Mouse (Mus musculus): ENCODE data around the gene Armh1.

Gene Armh1

DNA sequence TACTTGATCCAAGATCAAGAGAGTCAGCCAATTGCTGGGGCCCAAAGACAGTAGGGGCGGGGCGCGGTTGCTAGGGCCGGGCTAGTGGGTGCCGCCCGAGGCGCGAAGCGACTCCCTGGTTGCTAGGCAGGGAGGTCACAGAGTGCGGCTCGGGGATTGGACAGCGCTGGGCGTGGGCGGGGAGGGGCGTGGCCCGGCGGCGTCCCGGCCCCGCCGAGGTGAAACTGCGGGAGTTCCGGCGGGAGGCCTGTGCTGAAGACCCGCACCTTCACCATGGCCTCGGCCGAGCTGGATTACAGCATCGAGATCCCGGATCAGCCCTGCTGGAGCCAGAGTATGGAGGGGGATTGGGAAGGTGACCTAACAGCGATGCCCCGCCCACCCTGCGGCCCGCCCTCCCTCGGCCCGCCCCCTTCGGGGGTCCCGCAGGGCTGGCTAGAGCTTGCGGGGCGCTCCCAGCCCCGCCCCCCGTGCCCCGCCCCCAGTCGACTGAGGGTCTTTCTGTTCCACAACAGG lies at the start of gene Armh1, which contains the start of gene Tmem53:
Armh1 (minus strand) TSS at position 325 of the 516 bp plus-strand sequence.
Tmem53 (plus strand) TSS at position 151 of the 516 bp plus-strand sequence.
- DNase-seq (ENCODE audit: low spot score) = peak; percentile 74

DNA sequence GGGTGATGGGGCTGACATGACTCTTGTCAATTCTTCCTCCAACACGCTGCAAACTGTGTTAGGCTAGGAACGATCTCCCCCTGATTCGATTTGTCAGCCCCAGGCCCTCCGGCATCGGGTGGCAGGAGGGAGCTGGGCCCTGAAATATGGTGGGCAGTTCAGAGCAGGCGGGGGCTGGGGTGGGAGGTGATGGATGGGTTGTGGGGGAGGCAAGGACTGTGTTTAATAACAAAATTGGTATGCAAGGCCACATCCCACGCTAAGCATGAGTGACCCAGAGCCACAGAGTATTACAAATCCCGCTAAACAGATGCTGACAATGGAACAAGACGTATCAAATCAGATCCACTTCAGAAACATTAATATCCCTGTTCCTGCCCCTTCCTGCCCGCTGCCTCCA lies 48.0 kb upstream of the Armh1 start:
- DNase-seq (ENCODE audit: low spot score) = no peak

DNA sequence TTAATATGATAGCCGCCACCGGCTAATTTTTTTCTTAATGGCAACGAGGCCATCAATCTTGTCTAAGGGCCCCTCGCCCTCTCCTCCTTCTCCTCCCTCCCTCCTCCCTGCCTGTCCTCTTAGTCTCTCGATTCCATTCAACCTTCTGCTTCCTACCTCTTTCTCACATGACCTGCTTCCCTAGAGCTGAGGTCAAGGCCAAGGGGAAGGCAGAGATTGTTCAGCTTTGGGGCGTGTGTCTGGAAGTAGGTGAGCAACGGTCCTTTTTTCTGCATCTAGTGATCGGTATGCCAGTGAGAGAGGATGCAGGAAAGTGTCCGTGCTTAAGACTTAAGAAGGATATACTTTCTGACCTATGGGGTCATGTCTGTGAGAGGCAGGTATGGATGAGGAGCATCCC lies 45.9 kb upstream of the Armh1 start:
- DNase-seq (ENCODE audit: low spot score) = no peak

DNA sequence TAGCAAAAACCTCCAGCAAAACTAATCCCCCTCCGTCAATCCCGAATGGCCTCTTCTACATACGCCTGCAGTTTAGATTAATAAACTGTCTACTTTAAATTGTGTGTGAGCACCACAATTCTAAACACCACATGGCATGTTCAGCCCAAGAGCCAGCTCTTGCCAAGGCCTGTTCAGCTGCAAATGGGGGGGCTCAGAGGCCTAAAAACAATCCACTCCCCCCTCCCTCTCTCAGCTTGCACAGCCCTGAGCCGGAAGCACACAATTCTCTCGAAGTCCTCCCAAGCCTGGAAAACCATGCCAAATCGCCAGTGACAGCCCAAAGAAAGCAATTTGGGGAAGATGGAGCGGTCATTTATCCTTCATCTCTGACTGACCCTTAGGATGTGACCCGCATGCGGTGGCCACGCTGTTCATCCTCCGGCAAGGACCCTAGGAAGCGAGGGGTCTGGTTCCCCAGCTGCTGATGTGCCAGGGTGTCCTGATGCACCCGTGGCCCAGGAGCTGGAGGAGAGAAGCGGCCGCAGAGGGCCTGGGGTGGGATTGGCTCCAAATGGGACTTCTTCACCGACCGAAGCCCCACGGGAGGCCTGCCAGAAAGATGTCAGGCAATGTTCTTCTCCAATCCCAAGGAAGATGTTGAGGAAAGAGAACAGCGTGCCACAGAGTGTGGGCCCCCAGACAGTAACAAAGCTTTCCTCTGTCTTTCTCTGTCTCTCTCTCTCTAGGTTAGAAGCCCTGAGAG lies 45.1 kb upstream of the Armh1 start:
- DNase-seq (ENCODE audit: low spot score) = no peak

DNA sequence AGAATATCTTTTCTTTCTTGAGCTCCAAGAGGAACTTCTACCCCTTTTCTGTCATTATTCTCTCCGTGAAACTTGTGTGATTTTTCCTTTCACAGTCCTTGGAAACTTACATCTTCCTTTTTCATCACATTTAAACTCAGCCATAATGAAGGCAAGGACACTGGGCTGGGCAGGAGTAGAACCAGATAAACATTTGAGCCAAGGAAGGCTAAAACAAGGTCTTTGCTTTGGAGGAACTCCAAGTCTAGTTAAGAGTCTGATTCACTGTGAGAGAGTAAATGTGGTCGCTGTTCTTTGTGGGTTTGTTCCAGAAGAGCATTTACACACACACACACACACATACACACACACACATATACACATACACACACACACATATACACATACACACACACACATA lies 39.8 kb upstream of the Armh1 start:
- DNase-seq (ENCODE audit: low spot score) = no peak

DNA sequence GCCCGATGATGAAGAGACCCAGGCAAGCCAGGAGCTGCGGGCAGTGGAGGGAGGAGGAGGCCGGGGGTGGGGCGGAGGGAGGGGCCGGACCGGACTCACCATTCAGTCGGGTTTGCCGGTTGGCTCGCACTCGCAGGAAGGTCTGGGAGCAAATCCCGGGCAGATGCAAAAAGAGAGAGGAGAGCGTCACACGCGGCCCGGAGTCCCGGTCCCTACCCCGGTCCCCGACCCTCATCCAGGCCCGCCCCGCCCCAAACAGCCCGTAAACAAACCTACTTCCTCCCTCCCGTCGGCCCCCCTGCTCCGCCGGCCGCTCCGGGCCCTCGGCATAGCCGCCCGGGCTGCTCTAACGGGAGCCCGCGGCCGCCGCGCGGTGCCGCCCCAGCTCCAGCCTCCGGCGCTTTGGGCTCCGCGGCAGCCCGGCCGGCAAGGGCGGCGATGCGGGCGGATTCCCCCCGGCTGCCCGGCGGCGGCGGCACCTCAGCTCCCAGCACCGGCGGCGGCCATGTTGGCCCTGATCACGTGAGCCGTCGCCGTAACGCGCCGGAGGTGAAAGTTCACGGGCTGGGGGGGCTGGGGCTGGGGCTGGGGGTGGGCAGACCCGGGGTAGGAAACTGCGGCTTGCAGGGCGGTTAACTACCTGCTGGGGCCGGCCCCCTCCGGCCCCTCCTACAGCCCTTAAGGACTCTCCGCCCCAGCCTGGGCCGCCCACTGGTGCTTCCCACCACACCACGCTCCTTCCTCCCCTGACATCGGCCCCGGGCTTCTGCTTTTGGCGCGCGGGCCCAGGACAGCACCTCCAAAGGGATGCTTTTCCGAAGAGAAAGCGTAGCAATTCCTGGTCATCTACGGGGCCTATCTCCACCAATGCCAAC lies 37.2 kb upstream of the Armh1 start:
- DNase-seq (ENCODE audit: low spot score) = peak; percentile 24

DNA sequence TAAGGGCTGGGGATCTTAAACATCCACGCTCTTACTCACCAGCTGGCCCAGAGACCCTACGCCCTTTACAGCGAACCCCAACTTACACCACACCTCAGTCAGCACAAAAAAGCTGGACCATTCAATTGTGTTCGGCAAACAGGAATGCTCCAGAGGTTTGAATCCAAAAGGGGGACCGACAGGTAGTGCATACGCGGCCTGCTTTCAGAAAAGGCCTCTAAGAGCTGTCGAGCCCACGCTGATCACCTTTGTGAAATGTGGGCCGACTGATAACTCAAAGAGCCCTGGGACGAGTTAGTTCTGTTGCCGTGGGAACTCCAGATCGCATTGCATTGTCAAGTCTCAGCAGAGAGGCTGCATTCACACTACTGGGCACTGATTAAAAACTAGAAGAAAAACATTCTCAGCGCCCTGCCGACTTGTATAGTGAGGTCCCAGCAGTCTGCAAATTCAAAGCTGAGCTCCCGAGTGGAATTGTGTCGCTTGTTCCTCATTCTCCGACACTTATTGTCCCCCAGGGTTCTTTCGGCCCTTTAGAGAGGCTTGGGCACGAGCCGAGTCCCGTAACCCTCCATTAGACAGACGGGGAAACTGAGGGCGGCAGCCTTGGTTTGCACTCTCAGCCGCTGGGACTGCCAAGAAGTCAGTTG lies 36.5 kb upstream of the Armh1 start:
- DNase-seq (ENCODE audit: low spot score) = no peak

DNA sequence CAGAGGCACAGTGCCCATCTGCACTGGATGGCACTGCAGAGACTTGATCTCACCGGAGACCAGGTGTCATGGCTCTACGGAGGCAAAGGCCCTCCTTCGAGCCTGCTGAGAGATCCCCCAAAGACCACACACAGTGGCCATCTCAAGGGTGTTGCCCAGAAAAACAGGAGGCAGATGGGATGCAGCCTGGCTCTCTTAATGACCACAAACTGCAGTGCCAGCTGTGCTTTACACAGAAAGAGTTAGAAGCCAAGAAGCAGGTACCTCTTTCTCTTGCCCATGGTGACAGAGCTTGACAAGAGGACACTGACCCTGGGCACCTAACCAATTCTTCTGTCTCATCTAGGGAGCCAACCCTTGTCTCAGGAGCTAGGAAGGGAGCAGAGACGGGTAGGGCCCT lies 32.4 kb upstream of the Armh1 start:
- DNase-seq (ENCODE audit: low spot score) = no peak

DNA sequence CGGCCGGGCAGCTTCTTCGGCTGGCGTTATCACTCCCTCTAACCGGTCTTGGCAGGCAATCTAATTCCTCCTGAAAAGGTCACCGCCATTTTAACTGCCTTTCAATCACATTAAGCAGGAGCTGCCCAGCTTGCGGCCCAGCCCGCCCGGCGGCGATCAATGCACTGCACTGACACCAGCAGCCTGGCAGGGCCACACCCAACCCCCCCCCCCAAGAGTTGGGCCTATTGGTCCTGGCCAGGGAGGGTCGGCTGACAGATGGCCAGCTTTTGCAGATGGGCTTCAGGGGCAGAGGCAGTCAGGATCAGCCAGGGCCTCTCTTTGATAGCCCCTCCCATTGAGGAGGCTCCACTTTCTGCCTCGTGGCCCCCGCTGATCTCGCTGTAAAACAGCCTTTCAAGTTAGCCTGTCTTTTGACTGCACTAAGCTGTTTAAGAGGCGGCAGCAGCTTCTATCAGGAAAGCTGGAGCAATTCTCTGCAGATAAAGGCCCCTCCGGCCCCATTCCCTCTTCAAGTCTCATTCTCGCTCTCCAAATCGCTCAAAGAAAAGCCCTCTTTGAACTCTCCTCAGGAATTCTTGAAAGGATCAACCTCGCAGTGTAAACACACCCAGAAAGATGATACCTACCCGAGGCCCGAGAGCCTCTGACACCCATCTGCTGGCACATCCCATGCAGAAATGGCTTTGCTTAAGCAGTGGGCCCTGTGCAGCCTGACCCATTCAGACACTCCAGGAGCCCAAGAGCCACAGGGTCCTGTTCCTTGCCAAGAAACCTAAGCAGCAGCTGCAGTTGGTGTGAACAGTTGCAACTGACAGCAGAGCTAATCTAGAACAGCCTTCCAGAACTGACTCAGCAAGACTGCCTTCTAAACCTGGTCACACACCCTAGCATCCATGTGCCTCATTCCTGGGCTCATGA lies 31.6 kb upstream of the Armh1 start:
- no peak for DNase-seq (ENCODE audit: low spot score)

DNA sequence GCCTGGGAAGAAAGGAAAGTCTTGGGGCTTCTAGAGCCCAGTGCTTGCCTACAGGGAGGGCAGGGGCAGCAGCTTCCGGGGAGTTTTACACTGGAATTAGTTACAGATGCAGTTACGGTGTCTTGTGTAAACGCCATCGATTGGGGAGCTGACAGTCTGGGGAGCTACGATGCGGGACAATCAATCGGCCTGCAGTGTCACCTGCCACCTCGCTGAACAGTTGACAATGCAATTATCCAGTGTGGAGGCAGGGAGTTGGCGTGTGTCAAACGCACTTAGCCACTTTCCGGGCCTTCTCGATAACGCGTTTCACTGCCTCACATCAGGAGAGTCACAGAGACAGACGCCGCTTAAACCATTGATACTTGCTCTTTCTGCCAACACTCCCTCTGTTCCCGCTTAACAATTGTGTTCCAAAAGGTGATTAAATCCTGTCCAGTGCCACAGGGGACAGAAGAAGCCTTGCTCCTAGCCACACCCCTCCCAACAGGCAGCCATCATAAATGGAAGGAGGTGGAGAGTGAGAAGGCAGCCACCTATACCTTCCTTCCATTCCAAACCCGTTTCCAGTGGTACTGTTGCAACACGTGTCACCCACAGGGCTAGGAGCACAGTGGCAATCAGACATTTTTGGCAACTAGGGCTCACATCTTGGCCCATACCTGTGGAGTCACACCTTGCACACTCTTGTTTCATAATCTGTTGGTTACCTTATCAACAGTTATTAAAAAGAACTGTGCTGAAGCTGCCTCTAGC lies 29.3 kb upstream of the Armh1 start:
- DNase-seq (ENCODE audit: low spot score) = no peak

DNA sequence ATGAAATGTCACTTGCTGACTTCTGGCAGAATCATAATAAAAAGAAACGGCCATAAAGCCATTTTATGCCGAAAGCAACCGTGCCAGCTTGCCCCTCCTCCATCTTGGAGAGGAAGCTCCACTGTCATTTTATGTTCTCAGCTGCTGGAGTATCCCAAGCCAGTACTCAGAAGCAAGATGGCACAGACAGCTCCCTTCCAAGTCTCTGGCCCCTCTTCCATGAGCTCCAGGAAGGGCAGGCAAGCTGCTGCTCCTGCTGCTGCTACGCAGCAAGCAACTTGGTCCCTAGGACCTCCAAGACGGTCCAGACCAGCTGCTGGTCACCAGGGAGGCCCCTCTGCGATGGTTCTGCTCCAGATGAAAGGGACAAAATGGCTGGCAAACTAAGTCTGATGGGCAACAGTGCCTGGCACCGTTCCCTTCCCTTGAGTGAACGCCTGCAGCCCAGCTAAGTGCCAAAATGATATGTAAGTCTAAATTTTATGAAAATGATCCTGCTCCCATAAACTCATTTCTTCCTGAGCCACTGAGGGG lies 28.5 kb upstream of the Armh1 start:
- DNase-seq (ENCODE audit: low spot score) = no peak

DNA sequence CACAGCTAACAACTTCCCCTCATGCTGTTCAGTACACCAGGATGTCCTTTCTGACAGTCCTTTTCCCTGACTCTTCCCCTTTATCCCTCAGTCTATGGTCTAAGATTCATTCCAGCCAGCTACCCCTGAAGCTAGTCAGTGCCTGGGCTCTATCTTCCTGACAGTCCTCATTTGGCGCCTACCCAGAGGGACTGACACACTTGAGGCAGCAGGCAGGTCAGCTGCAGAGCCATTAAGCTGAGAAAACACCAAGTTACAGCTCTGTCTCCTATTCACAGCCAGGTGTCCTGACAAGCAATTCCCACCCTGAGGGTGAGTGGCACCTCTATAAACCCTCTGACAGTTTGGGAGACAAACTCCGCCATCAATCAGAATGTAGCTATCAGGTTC lies 27.3 kb upstream of the Armh1 start:
- DNase-seq (ENCODE audit: low spot score) = no peak

DNA sequence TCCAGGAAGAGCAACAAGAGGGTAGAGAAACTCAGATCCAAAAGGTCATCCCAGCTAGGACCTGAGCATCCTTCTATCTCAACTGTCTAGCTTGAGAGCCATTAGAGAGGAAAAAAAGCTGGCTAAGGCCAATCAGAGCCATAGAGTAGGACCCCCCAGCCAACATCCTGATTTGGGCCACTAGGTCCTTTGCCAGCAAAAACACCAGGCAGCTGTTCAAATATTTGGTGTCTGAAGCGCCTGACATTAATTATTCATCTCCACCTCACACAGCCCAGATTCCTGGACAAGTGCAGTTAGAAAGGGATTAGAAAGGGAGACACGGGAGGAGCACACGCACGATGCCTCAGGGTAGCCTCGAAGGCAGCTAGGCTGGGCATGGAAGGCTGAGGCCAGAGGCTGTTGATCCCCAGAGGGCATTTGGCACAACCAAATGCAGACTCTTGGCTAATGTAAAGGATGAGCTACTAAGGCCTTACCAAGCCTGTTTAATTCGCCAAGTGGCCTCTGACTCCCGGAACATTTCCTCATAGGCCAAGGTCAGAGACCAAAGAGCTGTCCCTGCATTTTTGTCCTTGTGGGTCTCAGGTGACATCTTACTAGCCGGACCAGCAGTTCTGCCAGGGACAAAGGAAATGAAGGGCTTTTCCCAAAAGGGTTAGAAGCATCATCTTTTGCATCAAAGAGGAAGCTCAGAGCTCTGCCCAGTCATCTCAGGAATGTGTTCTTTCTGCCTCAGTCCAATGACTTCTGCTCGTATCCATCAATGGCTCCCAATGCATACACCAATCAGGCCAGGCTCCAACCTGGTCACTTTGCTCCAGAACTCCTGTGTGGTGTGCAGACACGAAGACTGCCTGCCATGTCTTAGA lies 26.7 kb upstream of the Armh1 start:
- no peak for DNase-seq (ENCODE audit: low spot score)

DNA sequence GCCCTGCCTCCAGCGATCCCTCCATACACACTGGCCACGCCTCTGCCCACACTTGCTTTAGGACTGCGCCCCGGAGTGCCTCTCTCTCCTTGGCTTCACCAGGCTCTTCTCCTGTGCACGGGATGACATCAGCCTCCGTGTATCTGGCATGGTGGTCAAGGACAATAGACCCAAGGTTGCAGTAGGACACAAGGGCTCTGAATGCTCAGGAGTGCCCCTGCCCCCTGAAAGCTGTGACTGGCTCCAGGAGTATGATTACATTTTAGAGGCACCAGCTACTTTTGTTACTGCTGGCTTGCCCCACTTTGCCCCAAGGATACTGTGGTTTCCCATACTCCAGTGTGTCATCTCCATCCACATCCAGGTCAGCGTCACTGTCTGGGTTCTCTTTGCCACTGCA lies 25.8 kb upstream of the Armh1 start:
- no peak for DNase-seq (ENCODE audit: low spot score)

DNA sequence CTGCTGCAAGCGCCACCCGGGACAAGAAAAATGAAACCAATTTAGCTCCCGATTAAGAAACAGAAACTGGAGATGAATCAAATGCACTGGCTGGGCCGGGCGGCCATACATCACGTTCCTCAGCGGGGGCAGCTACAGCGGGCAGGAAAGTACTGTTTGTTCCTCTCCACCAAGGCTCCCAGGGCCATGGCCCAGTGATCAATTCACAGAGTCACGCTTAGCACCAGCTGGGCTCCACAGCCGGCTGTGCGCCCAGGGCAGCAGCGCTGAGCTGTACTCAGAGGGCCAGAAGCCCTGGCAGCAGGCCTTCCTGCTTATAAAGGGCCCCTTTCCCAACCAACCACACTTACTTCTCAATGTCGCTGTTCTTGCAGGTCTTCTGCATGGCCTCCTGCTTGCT lies 25.1 kb upstream of the Armh1 start:
- DNase-seq (ENCODE audit: low spot score) = no peak

DNA sequence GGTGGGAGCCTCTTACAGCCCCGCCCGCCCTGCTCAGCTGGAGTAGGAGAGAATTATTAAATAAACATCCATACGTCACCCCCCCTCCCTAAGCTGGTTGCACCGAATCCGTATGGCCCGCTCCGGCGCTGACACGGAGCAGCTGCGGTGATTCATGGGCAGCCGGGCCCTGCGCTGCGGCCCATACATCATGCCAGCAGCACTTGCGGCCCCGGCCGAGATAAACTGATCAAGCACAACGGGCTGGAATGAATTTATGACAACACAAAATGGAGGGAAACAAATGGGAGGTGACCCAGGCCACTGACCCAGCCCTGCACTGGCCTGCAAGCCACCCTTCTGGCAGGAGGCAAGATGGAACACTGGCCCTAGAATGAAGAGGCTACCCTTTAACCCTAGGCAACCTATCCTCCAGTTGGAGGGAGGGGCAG lies 24.4 kb upstream of the Armh1 start:
- no peak for DNase-seq (ENCODE audit: low spot score)

DNA sequence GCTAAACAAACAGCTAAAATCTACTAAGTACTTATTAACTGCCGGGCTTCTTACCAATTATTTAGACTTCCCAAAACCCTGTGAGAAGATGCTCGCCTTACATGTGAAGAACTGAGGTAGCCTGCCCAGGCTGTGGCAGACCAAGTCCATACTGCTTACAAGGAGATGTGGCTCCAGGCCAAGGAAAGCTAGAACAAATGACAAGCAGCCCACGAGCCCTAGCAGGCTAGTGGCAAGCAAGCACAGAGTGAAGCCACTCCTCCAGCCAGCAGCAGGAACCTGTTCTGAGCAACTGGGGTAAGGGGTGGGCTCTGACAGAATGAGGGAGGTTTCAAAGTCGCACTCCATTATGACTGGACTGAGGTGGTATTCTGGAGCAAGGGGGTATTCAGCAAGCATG lies 22.8 kb upstream of the Armh1 start:
- DNase-seq (ENCODE audit: low spot score) = no peak

DNA sequence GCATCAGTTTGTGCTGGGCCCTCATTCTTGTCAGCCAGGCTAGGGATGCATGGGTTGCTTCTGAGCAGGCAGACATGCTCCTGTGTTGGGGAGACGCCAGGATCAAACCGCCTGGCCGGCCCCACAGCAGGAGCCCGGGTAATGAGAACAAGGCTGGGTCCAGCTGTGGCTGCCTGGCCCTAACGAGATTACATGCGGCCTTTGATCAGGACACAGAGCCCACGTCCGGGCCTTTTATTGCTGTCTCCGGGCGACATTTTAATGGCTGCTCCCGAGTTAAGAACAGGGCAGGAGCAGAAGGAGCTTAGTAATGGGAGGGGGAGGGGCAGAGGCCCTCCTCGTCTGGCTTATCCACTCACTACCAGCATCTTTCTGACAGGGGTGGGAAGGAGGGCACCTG lies 20.5 kb upstream of the Armh1 start:
- no peak for DNase-seq (ENCODE audit: low spot score)

DNA sequence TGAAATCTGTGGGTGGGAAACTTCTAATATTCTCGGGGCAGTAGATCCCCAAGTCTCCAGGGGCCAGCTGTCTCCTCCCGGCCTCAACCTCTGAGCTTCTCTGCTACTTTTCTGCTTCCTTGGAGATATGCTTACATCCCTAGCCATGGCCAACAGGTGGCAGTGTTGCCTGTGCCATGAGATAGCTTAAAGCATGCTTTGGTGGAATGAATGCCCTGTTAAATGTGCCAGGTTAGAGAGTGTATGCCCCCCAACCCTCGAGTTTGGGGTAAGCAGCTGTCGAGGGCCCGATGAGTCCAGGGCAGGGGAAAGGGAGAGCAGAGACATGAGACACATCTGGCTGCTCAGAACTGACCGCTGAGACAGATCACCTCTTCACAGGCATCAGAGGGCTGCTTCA lies 18.4 kb upstream of the Armh1 start:
- no peak for DNase-seq (ENCODE audit: low spot score)
